Mouse (Mus musculus): Measurements from ENCODE around the gene Unc80. TPM values are rescaled to one million over a fixed set of nuclear protein-coding genes. Genes with fewer than 3 reads are reported as not detected.

Unc80 gene
- polyA plus RNA-seq, 1 experiment from 2014 or later = 0.04 TPM

- 72% methylated on average over 6 of the region's 6 CpGs for WGBS (ENCODE audit: insufficient replicate concordance)
- TF ChIP-seq CTCF (IDR thresholded peaks at IDR 0.05; ENCODE audit: low read depth) (no peak), EP300 (IDR thresholded peaks at IDR 0.05; ENCODE audit: low read depth) (no peak)
- Histone ChIP-seq H3K36me3 (replicated peaks; ENCODE audit: insufficient read depth, low read length) (no peaks in the 10 kb centered on the region), H3K27me3 (ENCODE audit: insufficient read depth, low read length) (no peaks in the 10 kb centered on the region), H3K9ac (replicated peaks) (no peak overlapping the region), H3K4me1 (ENCODE audit: insufficient read depth) (no peaks in the 10 kb centered on the region), H3K27ac (ENCODE audit: low read depth) (no peak overlapping the region), H3K4me3 (ENCODE audit: low read depth, low read length) (no peak overlapping the region), H3K9me3 (ENCODE audit: low read length) (no peaks in the 10 kb centered on the region), H3K4me2 (ENCODE audit: low read depth, low read length) (no peak overlapping the region)
- ATAC-seq (no peak), DNase-seq (no peak)
Observed at GRCm38 (mm10) chr1:66493064-66493463, 24.9 kb downstream of the Unc80 start.

GRCm38 (mm10) chr1:66495310-66496012 lies 27.3 kb downstream of the Unc80 start:
- H3K27ac ChIP-seq (ENCODE audit: low read depth) = no peak overlapping the region
- ATAC-seq = no peak
- WGBS (ENCODE audit: insufficient replicate concordance) = 67% methylated on average over 3 of the region's 3 CpGs
- TF ChIP-seq EP300 (IDR thresholded peaks at IDR 0.05; ENCODE audit: low read depth) = no peak
- TF ChIP-seq CTCF (IDR thresholded peaks at IDR 0.05; ENCODE audit: low read depth) = no peak
- H3K36me3 ChIP-seq (replicated peaks; ENCODE audit: insufficient read depth, low read length) = no peaks in the 10 kb centered on the region
- no peaks in the 10 kb centered on the region for H3K9me3 ChIP-seq (ENCODE audit: low read length)
- H3K9ac ChIP-seq (replicated peaks) = no peak overlapping the region
- H3K4me3 ChIP-seq (ENCODE audit: low read depth, low read length) = no peak overlapping the region
- H3K27me3 ChIP-seq (ENCODE audit: insufficient read depth, low read length) = no peaks in the 10 kb centered on the region
- H3K4me1 ChIP-seq (ENCODE audit: insufficient read depth) = no peaks in the 10 kb centered on the region
- DNase-seq = no peak
- no peak overlapping the region for H3K4me2 ChIP-seq (ENCODE audit: low read depth, low read length)

GRCm38 (mm10) chr1:66550812-66551211 lies 82.6 kb downstream of the Unc80 start:
- H3K9me3 ChIP-seq (ENCODE audit: low read length) = no peaks in the 10 kb centered on the region
- no peak overlapping the region for H3K4me3 ChIP-seq (ENCODE audit: low read depth, low read length)
- no peak for DNase-seq
- TF ChIP-seq EP300 (IDR thresholded peaks at IDR 0.05; ENCODE audit: low read depth) (no peak), CTCF (IDR thresholded peaks at IDR 0.05; ENCODE audit: low read depth) (no peak)
- 58% methylated on average over 3 of the region's 3 CpGs for WGBS (ENCODE audit: insufficient replicate concordance)
- H3K9ac ChIP-seq (replicated peaks) = no peak overlapping the region
- H3K4me1 ChIP-seq (ENCODE audit: insufficient read depth) = no peaks in the 10 kb centered on the region
- H3K36me3 ChIP-seq (replicated peaks; ENCODE audit: insufficient read depth, low read length) = no peaks in the 10 kb centered on the region
- H3K4me2 ChIP-seq (ENCODE audit: low read depth, low read length) = no peak overlapping the region
- no peak overlapping the region for H3K27ac ChIP-seq (ENCODE audit: low read depth)
- ATAC-seq = no peak
- H3K27me3 ChIP-seq (ENCODE audit: insufficient read depth, low read length) = no peaks in the 10 kb centered on the region

- no peaks in the 10 kb centered on the region for H3K4me1 ChIP-seq (ENCODE audit: insufficient read depth)
- DNase-seq = no peak
- no peak overlapping the region for H3K4me2 ChIP-seq (ENCODE audit: low read depth, low read length)
- H3K4me3 ChIP-seq (ENCODE audit: low read depth, low read length) = no peak overlapping the region
- ATAC-seq = no peak
- no peak for TF ChIP-seq CTCF (IDR thresholded peaks at IDR 0.05; ENCODE audit: low read depth)
- no peak for TF ChIP-seq EP300 (IDR thresholded peaks at IDR 0.05; ENCODE audit: low read depth)
- H3K27ac ChIP-seq (ENCODE audit: low read depth) = no peak overlapping the region
- H3K36me3 ChIP-seq (replicated peaks; ENCODE audit: insufficient read depth, low read length) = no peaks in the 10 kb centered on the region
- WGBS (ENCODE audit: insufficient replicate concordance) = 73% methylated on average over 5 of the region's 5 CpGs
- no peak overlapping the region for H3K9ac ChIP-seq (replicated peaks)
- H3K27me3 ChIP-seq (ENCODE audit: insufficient read depth, low read length) = no peaks in the 10 kb centered on the region
- no peaks in the 10 kb centered on the region for H3K9me3 ChIP-seq (ENCODE audit: low read length)
Observed at GRCm38 (mm10) chr1:66552396-66552966, 84.3 kb downstream of the Unc80 start.

GRCm38 (mm10) chr1:66561636-66562270 lies 93.6 kb downstream of the Unc80 start:
- Histone ChIP-seq H3K9me3 (ENCODE audit: low read length) (no peaks in the 10 kb centered on the region), H3K27me3 (ENCODE audit: insufficient read depth, low read length) (no peaks in the 10 kb centered on the region), H3K36me3 (replicated peaks; ENCODE audit: insufficient read depth, low read length) (no peaks in the 10 kb centered on the region), H3K4me2 (ENCODE audit: low read depth, low read length) (no peak overlapping the region), H3K4me1 (ENCODE audit: insufficient read depth) (no peaks in the 10 kb centered on the region), H3K27ac (ENCODE audit: low read depth) (no peak overlapping the region), H3K9ac (replicated peaks) (no peak overlapping the region), H3K4me3 (ENCODE audit: low read depth, low read length) (no peak overlapping the region)
- DNase-seq = no peak
- WGBS (ENCODE audit: insufficient replicate concordance) = 77% methylated on average over 1 of the region's 1 CpGs
- no peak for ATAC-seq
- no peak for TF ChIP-seq EP300 (IDR thresholded peaks at IDR 0.05; ENCODE audit: low read depth)
- TF ChIP-seq CTCF (IDR thresholded peaks at IDR 0.05; ENCODE audit: low read depth) = no peak

- Histone ChIP-seq H3K36me3 (replicated peaks; ENCODE audit: insufficient read depth, low read length) (no peaks in the 10 kb centered on the region), H3K4me3 (ENCODE audit: low read depth, low read length) (no peak overlapping the region), H3K27ac (ENCODE audit: low read depth) (no peak overlapping the region), H3K27me3 (ENCODE audit: insufficient read depth, low read length) (no peaks in the 10 kb centered on the region), H3K4me1 (ENCODE audit: insufficient read depth) (no peaks in the 10 kb centered on the region), H3K4me2 (ENCODE audit: low read depth, low read length) (no peak overlapping the region), H3K9ac (replicated peaks) (no peak overlapping the region), H3K9me3 (ENCODE audit: low read length) (no peaks in the 10 kb centered on the region)
- no peak for DNase-seq
- TF ChIP-seq EP300 (IDR thresholded peaks at IDR 0.05; ENCODE audit: low read depth) (no peak), CTCF (IDR thresholded peaks at IDR 0.05; ENCODE audit: low read depth) (no peak)
- WGBS (ENCODE audit: insufficient replicate concordance) = 61% methylated on average over 2 of the region's 2 CpGs
- ATAC-seq = no peak
Observed at GRCm38 (mm10) chr1:66562332-66562731, 94.2 kb downstream of the Unc80 start.

All from liver, postnatal 0 days (tissue).